In genomic region chr15:86937364-86937763, GRCm38 (mm10) we compare ENCODE assay signal across 31 mouse cellular contexts.
"Had no signal": no experiment of that assay in that cellular context is flagged by ENCODE, and none has a peak within 500 bp of the region (broad histone marks: within the 10 kb centered on the region; RNA-seq: fewer than 3 reads in every experiment).

No protein-coding gene starts in this region.

- H3K4me1 ChIP-seq: limb, embryonic 13.5 days; limb, embryonic 15.5 days; liver, embryonic 12.5 days; liver, embryonic 13.5 days; liver, embryonic 15.5 days; lung, embryonic 15.5 days; megakaryocyte, embryonic 14.5 days; midbrain, embryonic 10.5 days; midbrain, embryonic 12.5 days; neural tube, embryonic 12.5 days had no signal

- H3K36me3 ChIP-seq: limb, embryonic 10.5 days; limb, embryonic 12.5 days; limb, embryonic 13.5 days; limb, embryonic 15.5 days; liver, embryonic 12.5 days; liver, embryonic 13.5 days; liver, embryonic 15.5 days; lung, embryonic 15.5 days; midbrain, embryonic 10.5 days; midbrain, embryonic 12.5 days; midbrain, embryonic 15.5 days; neural tube, embryonic 12.5 days had no signal

- H3K9ac ChIP-seq: limb, embryonic 12.5 days; limb, embryonic 13.5 days; limb, embryonic 15.5 days; liver, embryonic 12.5 days; liver, embryonic 13.5 days; liver, embryonic 14.5 days; liver, embryonic 15.5 days; liver, postnatal 0 days; lung, embryonic 14.5 days; lung, embryonic 15.5 days; midbrain, embryonic 12.5 days; midbrain, embryonic 15.5 days; neural tube, embryonic 12.5 days had no signal

- DNase-seq: left cerebral cortex, postnatal 4 days; liver; liver, embryonic 13.5 days; liver, postnatal 0 days; lung, adult 18-20 months; lung, adult 2 months; lung, embryonic 14.5 days; lung, postnatal 10 days; lung, postnatal 14 days; lung, postnatal 36 days; lung, postnatal 4 days; midbrain, embryonic 14.5 days had no signal

- H3K9me3 ChIP-seq: limb, embryonic 10.5 days; limb, embryonic 12.5 days; limb, embryonic 13.5 days; limb, embryonic 15.5 days; liver, embryonic 12.5 days; liver, embryonic 13.5 days; liver, embryonic 15.5 days; lung, embryonic 15.5 days; midbrain, embryonic 10.5 days; midbrain, embryonic 12.5 days; midbrain, embryonic 15.5 days; neural tube, embryonic 12.5 days had no signal

- H3K4me2 ChIP-seq: limb, embryonic 12.5 days; limb, embryonic 13.5 days; limb, embryonic 15.5 days; liver, embryonic 11.5 days; liver, embryonic 12.5 days; liver, embryonic 13.5 days; liver, embryonic 15.5 days; lung, embryonic 14.5 days; lung, embryonic 15.5 days; midbrain, embryonic 12.5 days; midbrain, embryonic 15.5 days; neural tube, embryonic 12.5 days had no signal

- H3K27ac ChIP-seq: left cerebral cortex, adult 2 months; limb, embryonic 10.5 days; limb, embryonic 12.5 days; limb, embryonic 13.5 days; limb, embryonic 15.5 days; liver, embryonic 12.5 days; liver, embryonic 13.5 days; liver, embryonic 14.5 days; liver, embryonic 15.5 days; lung, embryonic 15.5 days; macrophage; midbrain, embryonic 10.5 days; midbrain, embryonic 12.5 days; midbrain, embryonic 15.5 days; neural tube, embryonic 12.5 days had no signal

- ATAC-seq: liver, embryonic 12.5 days; liver, postnatal 0 days; lung, postnatal 0 days; midbrain, embryonic 15.5 days; midbrain, embryonic 16.5 days had no signal

- H3K27me3 ChIP-seq: limb, embryonic 13.5 days; limb, embryonic 15.5 days; liver, embryonic 12.5 days; liver, embryonic 13.5 days; liver, embryonic 15.5 days; lung, embryonic 15.5 days; megakaryocyte, embryonic 14.5 days; midbrain, embryonic 12.5 days; midbrain, embryonic 15.5 days; neural tube, embryonic 12.5 days had no signal

- H3K4me3 ChIP-seq: left cerebral cortex, adult 2 months; limb, embryonic 10.5 days; limb, embryonic 12.5 days; limb, embryonic 13.5 days; limb, embryonic 15.5 days; liver, embryonic 12.5 days; liver, embryonic 13.5 days; liver, embryonic 15.5 days; lung, embryonic 15.5 days; megakaryocyte, embryonic 14.5 days; midbrain, embryonic 10.5 days; midbrain, embryonic 12.5 days; midbrain, embryonic 15.5 days; myocyte; neural tube, embryonic 12.5 days had no signal
